In genomic region chr13:23561883-23562659, GRCm38 (mm10) we compare ENCODE assay signal across 8 mouse cellular contexts. TPM values are rescaled to one million over a fixed set of nuclear protein-coding genes. Genes with fewer than 3 reads are reported as not detected.
DNase-seq lines count a peak whose midpoint lies in the region; ATAC-seq lines count a peak whose summit lies in the region.
"Not testable (repeated sequence)": the region's sequence is repeated elsewhere in the genome, so short reads cannot be mapped to it uniquely, and the experiment has no call there.

Gene Hist1h3e, minus strand, starts transcription at chr13:23562369.

- not testable (repeated sequence) for H3K4me1 ChIP-seq in hindbrain, embryonic 13.5 days (replicated peaks)

- DNase-seq in NIH3T3 (ENCODE audit: low read depth): peak; percentile 95
- DNase-seq in cerebellum, postnatal 14 days: peak; percentile 93 to 94
- peak; percentile 95 for DNase-seq in frontal cortex, postnatal 14 days (ENCODE audit: low spot score in 2 of 2)
- peak; percentile 88 to 94 for DNase-seq in layer of hippocampus, postnatal 25 days (ENCODE audit: extremely low spot score in 1 of 2, low spot score in 1 of 2)
- peak; percentile 96 for DNase-seq in lung, postnatal 25 days (ENCODE audit: low spot score)
- peak; percentile 99 for DNase-seq in retina, embryonic 14.5 days (ENCODE audit: low spot score)
- peak; percentile 89 for DNase-seq in thymus, postnatal 4 days

- H3K4me2 ChIP-seq in hindbrain, embryonic 13.5 days: peak within 1 kb of the TSS; percentile 75

- H3K27me3 ChIP-seq in hindbrain, embryonic 13.5 days: not testable (repeated sequence)

- H3K36me3 ChIP-seq in hindbrain, embryonic 13.5 days: not testable (repeated sequence)

- peak within 1 kb of the TSS; percentile 46 for H3K4me3 ChIP-seq in hindbrain, embryonic 13.5 days

- under 1% methylated on average over 59 of the region's 67 CpGs for WGBS in hindbrain, embryonic 13.5 days

- H3K27ac ChIP-seq in hindbrain, embryonic 13.5 days: peak within 1 kb of the TSS; percentile 95

- not testable (repeated sequence) for H3K9me3 ChIP-seq in hindbrain, embryonic 13.5 days

- peak within 1 kb of the TSS; percentile 75 for H3K9ac ChIP-seq in hindbrain, embryonic 13.5 days

- ATAC-seq in hindbrain, embryonic 13.5 days (ENCODE audit: low FRiP score): peak; percentile 96

RNA-seq across cellular contexts. Expression of gene Hist1h3e, which starts in this region (rescaled TPM):
- 2.1 and 2.8 TPM in 2 replicates for polyA plus RNA-seq in hindbrain, embryonic 13.5 days (2015; fragmentation: Nextera tagmentation; extraction: Ambion mirVana)
- 10 to 100 TPM; 47.8 to 50.0 TPM for total RNA-seq in layer of hippocampus, postnatal 25 days (2021)

Comparison
In these comparisons a context has a peak if more than half of its experiments do, and no peak if none do; other contexts are left out.
1. Peak in every context shown above with its lines: DNase-seq, ATAC-seq, H3K4me3 ChIP-seq and H3K27ac ChIP-seq.